Mouse (Mus musculus) c-Kit-positive CD71-negative TER-119-negative erythroid progenitor cells, embryonic 14.5 days (primary cell): Measurements from ENCODE around the gene Lce3f.
A peak's percentile ranks its signal among the peaks of the same experiment; 100 is the strongest.

Experiments used
- DNase-seq: peaks from one replicate; pipeline ENCODE4 v3.0.0-alpha.2; 2013; ENCODE audit warnings: low read depth

Gene Lce3f

DNA sequence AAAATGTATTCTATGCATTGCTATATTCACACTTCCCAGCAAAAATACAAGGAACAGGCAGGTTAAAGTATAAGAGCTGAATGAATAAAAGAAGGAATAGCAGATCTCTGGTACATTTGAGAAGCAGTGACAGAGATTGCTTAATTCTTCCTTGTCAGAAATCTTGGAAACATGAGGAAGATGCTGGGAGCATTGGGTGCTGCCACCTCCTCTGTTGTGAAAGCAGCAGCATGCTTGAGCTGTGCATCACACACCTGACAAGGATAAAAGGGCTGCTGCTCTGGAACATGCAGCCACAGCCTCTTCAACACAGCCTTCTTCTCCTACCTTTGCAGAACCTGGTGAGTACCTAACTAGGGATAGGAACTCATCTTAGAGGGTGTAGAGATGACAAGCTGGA lies at the start of gene Lce3f:
Lce3f (plus strand) TSS at position 301 of the 400 bp plus-strand sequence.
- no peak for DNase-seq

DNA sequence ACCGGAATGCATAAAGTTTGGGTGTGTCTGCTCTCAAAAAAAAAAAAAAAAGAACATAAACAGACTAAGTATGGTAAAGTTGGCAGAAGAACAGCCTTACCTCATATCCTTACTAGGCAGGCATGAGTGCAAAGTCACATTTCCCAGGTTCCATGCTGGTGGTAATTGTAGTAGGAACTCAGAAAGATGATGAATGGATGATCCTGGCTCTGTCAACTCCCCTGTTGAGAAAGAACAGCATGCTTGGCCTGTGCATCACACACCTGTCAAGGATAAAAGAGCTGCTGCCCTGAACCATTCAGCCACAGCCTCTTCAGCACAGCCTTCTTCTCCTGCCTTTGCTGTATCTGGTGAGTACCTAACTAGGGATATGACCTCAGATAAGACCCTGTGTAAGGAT lies 47.8 kb upstream of the Lce3f start, which contains the start of gene Lce3c:
Lce3c (plus strand) TSS at position 301 of the 400 bp plus-strand sequence.
- no peak for DNase-seq

DNA sequence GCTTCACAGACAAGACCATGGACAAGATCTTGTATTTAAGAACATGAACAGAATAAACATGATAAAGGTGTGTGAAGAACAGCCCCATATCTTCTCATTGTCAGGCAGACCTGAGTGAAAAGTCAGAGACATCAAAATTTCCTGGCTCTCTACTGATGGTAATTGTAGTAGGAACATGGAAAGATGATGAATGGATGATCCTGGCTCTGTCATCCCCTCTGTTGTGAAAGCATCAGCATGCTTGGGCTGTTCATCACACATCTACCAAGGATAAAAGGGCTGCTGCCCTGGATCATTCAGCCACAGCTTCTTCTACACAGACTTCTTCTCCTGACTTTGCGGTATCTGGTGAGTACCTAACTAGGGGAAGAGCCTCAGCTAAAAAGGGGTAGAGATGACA lies 34.9 kb upstream of the Lce3f start, which contains the start of gene Lce3d:
Lce3d (plus strand) TSS at position 301 of the 400 bp plus-strand sequence.
- no peak for DNase-seq

DNA sequence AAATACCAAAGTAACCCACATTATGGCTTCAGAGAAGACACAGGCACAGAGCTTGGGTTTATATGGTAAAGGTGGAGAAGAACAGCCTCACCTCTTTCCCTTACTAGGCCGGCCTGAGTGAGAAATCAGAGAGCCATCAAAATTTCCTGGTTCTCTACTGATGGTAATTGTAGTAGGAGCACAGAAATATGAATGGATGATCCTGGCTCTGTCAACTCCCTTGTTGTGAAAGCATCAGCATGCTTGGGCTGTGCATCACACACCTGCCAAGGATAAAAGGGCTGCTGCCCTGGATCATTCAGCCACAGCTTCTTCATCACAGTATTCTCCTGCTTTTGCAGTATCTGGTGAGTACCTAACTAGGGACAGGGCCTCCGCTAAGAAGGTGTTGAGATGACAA lies 25.3 kb upstream of the Lce3f start, which contains the start of gene Lce3e:
Lce3e (plus strand) TSS at position 301 of the 400 bp plus-strand sequence.
- no peak for DNase-seq

DNA sequence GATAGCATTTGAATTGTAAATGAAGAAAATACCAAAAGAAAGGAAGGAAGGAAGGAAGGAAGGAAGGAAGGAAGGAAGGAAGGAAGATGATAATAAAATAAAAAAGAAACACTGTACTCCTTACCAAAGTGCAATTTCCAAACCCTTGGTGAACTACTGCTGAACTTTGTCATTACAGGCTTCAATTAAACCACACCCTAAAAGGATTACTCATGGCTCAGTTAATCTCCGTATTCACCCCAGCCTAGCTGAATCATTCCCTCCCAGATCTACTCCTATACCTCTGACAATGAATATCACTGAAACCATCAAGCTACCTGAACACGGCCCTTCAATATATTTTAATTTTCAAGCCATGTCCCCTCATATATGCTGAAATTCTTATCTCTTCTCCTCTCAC lies 13.5 kb upstream of the Lce3f start:
- no peak for DNase-seq

DNA sequence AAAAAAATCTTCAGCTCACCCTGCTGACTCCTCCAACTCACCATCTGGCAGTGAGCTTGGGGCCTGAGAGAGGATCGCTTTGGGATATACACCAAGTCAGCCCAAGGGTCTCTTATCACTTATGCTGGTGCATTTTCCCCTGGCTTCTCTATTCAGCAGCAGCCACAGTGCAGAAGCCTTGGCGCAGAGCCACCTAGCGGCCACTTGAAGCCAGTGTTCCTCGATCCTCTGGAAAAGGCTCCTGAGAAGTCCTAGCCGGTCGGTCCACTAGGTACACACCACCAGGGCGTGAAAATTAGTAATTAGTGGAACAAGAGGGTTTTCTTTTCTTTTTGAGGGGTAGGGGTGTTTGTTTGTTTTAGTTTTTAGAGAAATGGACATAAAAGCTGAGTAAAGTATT lies 6.7 kb downstream of the Lce3f start:
- peak; percentile 22 for DNase-seq

DNA sequence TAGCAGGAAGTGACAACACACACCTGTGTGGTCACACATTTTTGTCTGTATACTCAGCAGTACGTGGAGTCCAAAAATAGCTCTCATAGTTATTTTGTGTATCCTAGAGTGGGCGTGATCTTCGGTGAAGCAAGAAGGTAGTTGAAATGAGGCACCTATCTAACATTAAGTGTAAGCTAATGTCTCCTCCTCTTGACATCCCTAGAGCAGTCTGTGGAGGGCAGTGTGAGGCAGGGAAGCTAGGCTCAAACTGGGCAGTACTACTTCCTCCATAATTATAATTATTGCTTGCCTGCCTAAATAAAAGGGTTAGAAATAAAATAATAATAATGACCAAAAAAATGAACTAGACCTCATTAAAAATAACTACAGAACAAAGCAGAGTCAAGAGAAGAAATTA lies 8.6 kb downstream of the Lce3f start:
- no peak for DNase-seq

DNA sequence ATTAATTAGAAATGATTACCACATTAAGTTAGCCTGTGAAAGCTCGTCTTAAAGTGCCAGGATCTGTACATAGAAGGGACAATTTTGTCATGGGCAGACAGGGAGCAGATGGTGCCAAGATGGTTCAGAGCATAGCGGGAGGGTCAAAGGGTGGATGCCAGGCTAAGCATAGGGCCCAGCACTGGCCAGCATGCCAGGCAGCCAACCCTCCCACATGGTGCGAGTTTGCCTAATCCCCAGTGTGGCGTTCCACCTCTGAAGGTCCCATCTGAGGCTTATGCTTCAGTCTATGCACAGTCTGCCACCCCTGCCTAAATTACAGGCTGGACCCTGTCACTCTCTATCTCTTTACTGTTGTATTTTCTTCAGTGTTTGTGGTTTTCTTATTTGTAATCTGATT lies 10.8 kb downstream of the Lce3f start:
- DNase-seq = no peak

DNA sequence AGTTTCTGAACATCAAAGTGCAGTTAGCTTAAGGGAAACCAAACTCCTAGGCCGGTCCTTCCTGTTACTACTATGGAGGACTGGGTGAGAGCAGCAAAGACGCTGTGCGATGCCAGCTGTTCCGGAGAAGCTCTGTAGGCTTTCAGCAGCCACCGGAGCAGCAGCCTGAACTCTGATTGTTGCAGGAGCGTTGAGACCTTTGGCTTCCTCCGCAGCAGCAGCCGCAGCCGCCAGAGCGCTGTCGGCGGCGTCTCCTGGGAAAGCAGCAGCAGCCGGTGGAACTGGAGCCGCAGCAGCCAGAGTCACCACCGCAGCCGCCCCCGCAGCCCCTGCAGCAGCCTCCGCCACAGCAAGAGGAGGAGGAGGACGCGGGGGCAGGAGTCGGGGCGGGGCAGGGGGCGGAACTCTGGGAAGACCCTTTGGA lies 22.4 kb downstream of the Lce3f start:
- DNase-seq = no peak

DNA sequence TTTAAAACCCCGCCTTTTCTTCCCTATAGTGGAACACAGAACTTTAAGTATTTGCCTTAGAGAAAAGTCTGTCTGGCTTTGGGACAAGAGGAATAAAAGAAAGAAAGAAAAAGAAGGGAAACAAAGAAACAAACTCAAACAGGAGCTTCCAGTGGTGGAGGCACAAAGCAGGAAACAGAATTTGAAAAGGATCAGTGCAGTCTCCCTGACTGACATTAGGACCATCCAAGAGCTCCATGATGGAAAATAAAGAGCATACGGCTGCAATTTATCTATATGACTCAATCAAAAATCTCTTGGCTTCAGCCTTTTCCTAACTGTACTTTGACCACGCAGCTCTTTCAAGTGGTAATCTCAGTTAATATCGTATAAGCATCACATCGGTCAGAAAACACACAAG lies 22.8 kb downstream of the Lce3f start:
- no peak for DNase-seq

DNA sequence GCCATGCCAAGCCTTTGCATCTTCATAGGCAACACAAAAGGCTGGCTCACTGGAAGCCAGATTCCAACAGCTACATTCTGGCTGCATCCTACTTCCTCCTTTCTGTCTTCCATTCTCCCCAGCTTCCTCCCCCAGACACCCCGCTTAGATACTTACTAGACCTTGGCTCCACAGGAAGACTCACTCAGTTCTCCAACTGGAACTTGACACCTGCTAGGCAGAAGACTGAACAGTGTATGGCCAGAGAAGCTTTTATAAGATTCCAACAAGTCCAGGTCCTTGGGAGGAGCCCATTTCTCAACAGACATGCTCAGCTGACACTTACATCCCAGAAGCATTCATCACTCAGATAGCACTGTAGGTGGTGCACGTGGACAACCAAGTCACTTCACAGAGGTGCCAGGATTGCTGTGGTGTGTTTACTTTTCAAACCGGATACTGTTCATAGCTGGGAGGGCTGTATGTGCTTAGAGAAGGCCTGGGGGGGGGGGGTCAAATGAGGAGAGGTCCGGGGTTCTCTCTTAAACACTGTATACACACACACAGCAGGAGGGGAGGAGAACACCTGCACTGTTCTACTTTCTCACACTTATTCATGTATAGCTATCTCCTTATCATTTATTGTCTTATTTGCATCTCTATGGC lies 23.6 kb downstream of the Lce3f start, which contains the start of gene Crct1:
Crct1 (minus strand) TSS at position 228 of the 645 bp plus-strand sequence.
- DNase-seq = no peak

DNA sequence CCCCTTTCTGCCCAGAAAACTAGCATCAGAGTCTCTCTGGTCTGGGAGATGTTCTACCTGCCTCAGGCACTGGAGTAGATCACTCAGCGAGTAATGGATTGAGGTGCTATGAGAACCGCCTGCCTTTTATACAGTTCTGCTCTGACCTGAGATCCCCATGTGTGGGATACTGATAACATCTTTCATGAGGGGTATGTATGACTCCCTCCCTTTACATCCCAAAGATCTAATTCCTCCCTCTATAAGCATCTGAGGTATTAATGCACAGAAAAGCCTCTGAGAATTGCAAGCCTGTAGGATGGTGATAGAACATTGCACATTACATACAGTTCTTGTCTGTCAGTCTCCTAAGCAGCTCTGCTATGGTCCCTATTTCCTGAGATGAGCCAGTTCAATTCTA lies 26.9 kb downstream of the Lce3f start, which contains the start of gene Lce1m:
Lce1m (minus strand) TSS at position 101 of the 400 bp plus-strand sequence.
- DNase-seq = no peak

DNA sequence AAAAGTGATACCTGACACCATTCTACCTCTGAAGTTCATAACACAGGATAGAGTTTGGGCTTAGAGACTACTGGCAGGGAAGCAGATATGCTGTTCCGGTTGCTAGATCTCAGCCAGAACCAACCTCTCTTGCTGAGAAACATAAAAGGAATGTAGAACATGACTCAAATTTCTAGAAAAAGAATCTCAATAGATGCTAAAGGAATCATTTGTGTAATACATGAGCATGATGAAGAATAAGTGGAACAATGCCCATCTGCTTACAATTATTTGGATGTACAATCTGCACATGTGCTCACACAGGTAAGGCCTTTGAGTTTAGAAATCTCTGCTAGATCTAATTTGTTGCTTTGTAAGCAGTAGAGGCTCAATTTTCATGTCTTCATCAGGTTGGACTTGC lies 29.1 kb downstream of the Lce3f start:
- DNase-seq = no peak

DNA sequence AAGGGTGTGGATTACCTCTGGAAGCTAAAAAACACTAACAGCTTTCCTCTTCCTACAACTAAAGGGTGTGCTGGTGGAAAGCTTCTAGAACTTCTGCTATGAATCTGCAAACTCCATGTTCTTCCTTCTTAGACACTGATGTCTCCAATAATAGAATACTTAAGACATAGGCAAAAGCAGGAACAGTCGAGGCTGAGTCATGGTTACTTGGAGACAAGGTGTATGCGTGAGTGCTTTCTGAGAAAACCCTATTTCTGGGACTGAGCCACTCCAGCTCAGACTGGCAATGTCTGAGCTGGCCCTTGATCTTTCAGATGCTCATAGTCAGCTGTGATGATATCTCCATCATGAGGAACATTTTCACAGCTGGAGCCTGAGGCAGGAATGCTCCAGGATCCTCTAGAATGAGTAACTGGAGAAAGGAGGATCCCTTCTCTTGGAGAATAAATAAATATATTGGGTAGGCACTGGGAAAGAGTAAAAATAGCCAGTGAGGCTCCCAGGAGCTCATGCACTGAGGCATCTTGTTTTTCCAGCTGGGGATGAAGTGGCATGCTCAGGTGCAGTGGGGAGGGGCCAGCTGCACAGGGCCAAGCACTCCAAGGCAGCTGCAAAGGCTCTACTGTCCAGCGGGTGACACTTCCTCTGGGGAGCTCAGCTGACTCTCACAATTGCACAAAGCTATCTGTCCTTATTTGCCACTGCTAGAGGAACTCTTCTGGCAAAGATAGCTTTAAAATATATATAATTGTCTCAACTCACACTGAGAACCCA lies 31.6 kb downstream of the Lce3f start:
- no peak for DNase-seq

DNA sequence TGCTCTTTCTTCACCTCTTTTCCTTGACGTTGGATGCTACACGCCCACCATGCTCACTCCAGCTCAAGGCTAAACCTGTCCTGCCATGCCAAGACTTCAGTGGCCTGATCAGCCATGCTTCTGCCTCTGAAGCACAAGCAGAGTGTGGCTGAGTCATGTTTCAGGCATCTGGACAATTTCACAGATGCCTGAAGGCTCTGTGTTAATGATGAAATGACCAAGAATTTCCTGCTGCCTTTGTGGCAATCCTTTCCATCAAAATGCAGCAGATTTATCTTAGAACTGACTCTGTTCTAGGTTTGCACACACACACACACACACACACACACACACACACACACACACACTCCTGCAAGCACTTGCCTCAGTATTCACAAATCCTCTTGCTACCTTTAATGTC lies 33.5 kb downstream of the Lce3f start:
- no peak for DNase-seq

DNA sequence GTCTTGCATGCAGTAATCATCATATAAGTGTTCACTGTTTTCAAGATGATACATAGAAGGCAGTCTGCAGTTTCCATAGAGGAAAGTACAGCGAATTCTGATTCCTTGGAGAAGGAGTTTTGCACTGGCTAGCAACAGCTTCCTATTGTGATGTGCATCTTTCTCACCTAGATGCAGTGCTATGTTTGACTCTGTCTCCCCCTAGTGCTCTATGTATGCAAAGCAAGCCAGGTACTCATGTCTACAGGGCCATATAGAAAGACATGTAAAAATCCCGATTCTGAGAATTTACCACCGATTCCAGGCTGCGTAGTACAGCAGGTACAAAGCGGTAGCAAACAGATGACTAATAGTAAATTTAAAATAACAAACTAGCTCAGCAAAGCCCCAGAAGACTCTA lies 39.4 kb downstream of the Lce3f start:
- no peak for DNase-seq
